Mouse (Mus musculus) retina, embryonic 14.5 days (tissue): ENCODE results near the gene Btbd7.
A peak's percentile ranks its signal among the peaks of the same experiment; 100 is the strongest.

ENCODE experiments used
- DNase-seq: peaks from one replicate; pipeline ENCODE4 v3.0.0-alpha.2; 2015; ENCODE audit warnings: low spot score

The Btbd7 gene

GRCm38 (mm10) chr12:102878031-102878823 lies at the start of gene Btbd7:
Btbd7 (minus strand) TSS chr12:102878471.
- DNase-seq, result peak; percentile 99

DNA sequence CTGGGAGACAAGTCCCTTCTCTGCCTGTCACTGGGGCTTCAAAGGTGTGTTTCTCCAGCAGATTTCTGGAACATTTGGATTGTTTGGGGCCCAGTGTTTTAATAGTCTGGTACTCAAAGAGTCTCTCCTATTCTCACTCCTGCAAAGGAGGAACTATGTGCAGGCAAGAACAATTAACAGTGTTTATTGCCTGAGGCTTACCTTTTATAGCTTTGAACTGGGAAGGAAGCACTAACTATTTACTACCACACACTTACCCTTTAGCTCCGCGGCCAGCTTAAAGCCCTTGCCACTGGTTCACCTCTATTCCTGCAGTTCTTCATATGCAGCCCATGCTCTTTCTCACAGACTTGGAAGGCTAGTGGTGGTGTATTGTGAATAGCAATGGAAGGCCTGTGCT lies 37.8 kb upstream of the Btbd7 start:
- DNase-seq, result no peak

- no peak for DNase-seq
These were observed 29.9 kb upstream of the Btbd7 start for GRCm38 (mm10) chr12:102908191-102908590.

- no peak for DNase-seq
These were observed 20.8 kb upstream of the Btbd7 start, which contains the start of gene Cox8c for GRCm38 (mm10) chr12:102899091-102899490. Cox8c (plus strand) TSS chr12:102899316.

DNA sequence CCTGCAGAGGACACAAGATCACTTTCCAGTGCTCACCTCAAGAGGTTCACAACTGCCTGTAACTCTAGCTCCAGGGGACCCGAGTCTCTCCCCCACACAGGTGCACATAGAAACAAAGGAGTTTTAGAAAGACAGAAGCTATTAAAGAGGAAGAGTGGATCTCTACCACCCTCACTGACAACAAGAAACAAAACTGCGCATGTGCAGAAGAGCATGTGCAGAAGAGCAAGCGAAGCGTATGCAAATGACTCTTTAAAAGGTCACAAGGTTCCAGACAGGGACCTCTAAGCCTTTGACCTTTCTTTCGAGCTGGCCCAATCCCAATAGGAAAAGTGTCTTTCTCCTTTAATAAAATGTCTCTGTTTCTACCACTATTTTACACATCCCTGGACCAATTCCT lies 10.3 kb upstream of the Btbd7 start:
- DNase-seq, result peak; percentile 59

DNA sequence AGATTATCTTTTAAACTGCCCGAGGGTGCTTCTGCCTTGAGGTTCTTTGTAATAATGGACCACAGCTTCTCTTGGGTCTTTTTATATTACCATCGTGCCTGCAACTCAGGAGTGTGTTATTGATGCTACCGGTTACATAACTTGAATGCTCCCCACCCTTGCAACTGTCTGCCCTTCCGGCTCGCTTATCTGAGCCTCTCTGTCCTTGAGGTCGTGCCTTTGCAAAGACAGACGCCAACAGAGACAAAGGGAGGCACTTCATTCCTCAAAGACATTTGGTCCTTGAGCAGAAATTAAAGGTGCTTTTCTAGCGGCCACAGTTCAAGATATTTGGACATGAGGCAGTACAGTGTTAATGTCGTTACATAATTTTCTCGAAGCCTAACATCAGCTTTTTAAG lies 9.1 kb upstream of the Btbd7 start:
- no peak for DNase-seq

- DNase-seq, result peak; percentile 66
These were observed 7.5 kb upstream of the Btbd7 start for GRCm38 (mm10) chr12:102885735-102886134.

DNA sequence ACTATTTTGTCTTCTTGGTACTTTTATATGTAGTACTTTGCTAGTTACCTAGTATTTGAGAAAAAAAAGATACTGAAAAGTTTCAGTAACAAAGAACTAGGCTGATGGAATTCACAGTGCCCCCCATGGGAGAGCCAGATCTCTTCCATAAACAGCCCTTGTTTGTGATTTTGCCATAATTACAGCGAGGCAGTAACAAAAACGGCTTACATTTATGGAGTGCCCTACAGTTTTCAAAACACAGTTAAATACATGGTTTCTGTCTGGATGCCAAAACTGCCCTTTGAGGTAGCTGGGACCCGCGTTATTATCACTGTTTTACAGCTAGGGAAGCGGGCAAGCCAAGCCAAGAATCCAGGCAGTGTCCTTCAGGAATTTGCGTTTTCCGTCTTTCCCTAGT lies 630 bp upstream of the Btbd7 start:
- no peak for DNase-seq

DNA sequence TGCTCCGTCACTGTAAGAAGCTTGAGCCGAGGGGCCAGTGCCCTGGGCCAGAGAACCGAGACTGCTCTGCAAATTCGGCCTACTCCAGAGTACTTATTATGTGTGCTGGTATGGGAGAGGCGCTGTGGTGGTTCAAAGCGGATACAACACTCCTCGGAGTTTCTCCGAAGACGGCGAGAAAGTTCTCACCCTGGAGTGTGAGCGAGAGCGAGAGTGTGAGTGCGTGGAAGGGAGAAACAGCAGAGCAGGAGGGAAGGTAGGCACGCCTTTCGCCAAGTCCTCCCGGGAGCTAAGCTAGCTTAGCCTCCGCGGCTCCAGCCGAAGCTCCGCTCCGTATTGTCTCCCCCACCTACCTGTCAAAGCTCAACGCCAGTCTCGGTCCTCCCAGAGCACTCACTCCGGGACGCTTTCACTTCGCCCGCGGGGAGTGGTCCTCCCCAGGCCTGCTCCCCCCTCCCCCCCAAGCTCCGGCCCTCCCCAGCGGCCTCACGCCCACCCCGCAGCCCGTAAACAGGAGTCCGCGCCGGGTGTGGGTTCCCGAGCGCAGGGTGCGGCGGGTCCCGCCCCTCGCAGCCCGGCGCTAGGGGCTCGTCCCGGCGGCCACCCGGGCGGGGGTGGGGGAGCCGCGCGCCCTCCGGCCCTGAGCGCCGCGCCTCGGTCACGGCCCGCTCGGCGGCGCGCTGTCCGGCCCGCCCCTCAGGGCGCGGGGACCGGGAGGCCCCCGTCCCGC lies 805 bp downstream of the Btbd7 start:
- DNase-seq, result peak; percentile 65

DNA sequence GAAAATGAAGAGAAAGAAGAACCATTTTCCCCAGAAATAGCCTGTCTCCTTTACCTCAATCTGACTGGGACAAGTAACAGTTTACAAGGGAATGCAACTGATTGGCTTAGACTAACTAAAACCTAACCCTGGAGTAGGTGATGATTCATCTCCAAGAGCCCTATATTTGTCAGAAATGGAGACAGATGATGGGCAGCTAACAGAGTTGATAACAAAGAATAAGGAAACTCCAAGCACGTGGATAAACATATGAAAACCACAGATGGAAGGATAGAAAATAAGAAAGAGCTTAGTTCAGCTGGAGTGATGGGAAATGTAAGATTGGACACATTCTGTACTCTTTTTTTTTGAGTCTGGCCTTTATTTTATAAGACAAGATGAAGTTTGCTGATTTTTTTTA lies 7.7 kb downstream of the Btbd7 start:
- no peak for DNase-seq

- DNase-seq, result no peak
These were observed 8.5 kb downstream of the Btbd7 start for GRCm38 (mm10) chr12:102869802-102870201.

DNA sequence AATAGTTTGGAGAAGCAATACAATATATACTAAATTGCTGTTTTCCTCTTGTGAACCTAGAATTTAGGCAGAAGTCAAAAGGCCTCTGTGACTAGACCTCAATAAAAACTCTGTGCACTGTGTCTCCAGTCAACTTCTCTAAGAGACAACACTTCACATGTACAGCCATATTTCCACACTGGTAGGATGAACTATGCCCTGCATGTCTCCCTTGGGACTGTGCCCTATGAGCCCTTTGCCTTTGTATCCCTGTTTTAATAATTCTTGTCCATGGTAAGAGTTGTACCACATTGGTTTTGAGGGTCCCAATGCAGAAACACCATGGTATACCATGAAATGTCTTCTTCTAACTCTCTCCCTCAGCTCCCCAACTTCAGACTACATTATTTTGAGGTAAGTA lies 17.5 kb downstream of the Btbd7 start:
- no peak for DNase-seq

- no peak for DNase-seq
These were observed 40.0 kb downstream of the Btbd7 start for GRCm38 (mm10) chr12:102838271-102838670.

GRCm38 (mm10) chr12:102832746-102833300 lies 45.4 kb downstream of the Btbd7 start:
- DNase-seq, result no peak

DNA sequence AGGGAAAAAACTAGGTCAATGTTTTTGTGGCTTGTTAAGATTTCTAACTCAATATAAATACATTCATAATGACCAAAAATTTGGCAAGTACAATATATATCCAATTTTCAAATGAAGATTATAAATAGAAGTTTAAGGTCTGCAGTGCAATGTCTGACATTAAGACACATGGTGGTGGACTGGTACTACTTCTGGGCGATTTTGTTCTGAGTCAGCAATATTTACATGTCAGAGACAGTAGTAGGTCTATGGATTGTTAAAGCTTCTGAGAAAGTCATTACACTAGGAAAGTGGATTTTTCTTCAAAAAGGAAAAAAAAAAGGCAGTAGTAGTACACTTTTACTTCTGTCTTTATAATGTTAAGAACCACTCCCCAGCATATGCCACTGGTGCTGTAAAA lies 46.4 kb downstream of the Btbd7 start:
- DNase-seq, result no peak

GRCm38 (mm10) chr12:102827119-102827518 lies 51.2 kb downstream of the Btbd7 start:
- no peak for DNase-seq

- no peak for DNase-seq
These were observed 51.9 kb downstream of the Btbd7 start for GRCm38 (mm10) chr12:102826399-102826798.

- no peak for DNase-seq
These were observed 63.4 kb downstream of the Btbd7 start for GRCm38 (mm10) chr12:102814858-102815257.

DNA sequence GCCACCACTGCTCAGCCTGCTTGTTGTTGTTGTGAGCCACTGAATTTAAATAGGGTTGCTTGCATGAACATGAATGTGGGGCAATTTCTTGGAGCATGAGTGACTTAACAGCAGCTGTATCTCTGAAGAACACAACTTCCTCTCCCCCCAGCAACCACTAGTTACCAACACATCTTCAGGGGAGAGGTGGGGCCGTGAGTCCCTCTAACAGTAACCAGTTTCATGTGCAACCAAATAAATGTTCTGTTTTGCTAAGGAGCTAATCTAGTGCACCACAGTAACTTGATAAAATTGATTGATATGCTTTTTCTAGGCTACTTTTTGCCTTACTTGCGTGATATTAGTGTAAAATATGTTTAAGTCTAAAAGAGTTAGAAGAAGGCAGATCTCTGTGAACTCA lies 78.7 kb downstream of the Btbd7 start:
- no peak for DNase-seq

- no peak for DNase-seq
These were observed 90.3 kb downstream of the Btbd7 start for GRCm38 (mm10) chr12:102787927-102788326.

DNA sequence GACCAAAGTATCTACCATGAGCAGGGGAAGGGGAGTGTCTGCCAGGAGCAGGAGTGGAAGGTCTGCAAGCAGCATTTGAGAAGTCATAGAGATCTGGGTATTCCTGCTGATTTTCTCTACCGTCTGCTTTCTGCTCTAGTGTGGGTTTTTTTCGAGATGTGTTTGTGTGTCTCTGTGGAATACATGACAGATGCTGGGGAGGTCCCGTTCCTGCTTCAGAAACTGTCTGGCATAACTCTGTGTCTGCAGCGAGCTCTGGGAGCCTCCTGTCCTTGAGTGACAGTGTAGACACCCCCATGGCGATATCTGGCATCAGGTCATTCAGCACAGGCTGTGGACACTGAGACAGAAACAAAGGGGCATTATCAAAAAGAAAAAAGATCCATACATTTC lies 92.7 kb downstream of the Btbd7 start:
- no peak for DNase-seq

DNA sequence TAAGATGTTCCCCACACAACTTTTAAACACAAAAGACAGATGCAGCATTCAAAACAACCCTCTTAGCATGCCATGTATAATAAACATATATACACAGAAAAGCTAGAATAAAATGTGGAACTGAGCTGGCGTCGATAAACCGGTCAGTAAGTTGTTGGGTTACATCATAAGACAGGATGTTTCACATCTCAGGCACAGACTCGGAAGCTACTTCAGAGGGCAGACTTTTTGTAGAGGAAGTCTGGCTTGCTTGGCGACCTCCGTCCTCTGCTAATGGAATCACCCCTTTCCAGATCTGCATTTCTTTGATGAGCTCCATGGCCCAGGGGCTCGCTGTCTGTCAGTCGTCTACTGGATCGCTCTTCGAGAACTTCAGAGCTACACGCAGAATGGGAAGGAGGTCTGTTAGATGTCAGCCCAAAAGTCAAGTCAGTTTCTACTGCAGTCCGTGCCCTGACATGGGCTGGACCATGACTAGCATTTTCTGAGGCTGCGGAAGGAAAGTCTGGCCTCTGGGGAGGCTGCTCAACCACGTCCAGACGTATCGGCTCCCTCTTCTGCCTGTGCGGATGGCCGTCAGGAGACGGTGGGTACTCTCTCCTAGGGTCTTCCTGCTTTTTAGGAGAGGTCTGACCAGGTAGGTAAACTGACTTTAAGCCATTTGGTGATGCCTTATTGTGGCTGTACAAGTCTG lies 93.2 kb downstream of the Btbd7 start:
- DNase-seq, result no peak

DNA sequence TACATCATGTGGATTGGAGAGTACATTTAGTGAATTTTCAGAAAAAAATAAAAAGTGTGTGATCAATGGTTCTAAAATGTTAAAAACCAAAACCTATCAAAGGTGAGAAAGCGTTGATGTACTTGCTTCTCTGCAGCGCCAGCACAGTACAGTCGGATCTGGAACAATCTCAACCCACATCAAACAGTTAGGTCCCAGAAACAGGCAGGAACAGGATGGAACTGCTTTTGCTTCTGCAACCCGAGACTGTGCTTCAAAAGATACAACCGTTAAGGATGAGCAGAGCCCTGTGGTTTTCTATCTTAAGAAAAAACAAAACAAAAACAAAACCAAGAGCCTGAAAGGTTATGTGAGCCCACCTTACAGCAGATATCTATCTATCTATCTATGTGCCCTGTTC lies 95.4 kb downstream of the Btbd7 start:
- DNase-seq, result no peak
